In genomic region chr17:35517526-35517925, GRCm38 (mm10) we compare ENCODE assay signal across 8 mouse cellular contexts. TPM values are rescaled to one million over a fixed set of nuclear protein-coding genes. Genes with fewer than 3 reads are reported as not detected.
DNase-seq lines count a peak whose midpoint lies in the region; ATAC-seq and TF ChIP-seq lines count a peak whose summit lies in the region.
"Had no signal": no experiment of that assay in that cellular context is flagged by ENCODE, and none has a peak within 500 bp of the region (broad histone marks: within the 10 kb centered on the region; RNA-seq: fewer than 3 reads in every experiment).

No protein-coding gene starts in this region.

- TF ChIP-seq CTCF in C2C12 (IDR thresholded peaks at IDR 0.05; ENCODE audit: control insufficient read depth, insufficient read depth, insufficient read length): no peak
- no peak for TF ChIP-seq CTCF in small intestine, adult 2 months (IDR thresholded peaks at IDR 0.05; ENCODE audit: extremely low read depth, insufficient read length, insufficient replicate concordance, low read depth, low read length)

- H3ac ChIP-seq in C2C12 (ENCODE audit: control insufficient read depth, insufficient read length, low read depth): peak overlapping the region; percentile 65

- peak overlapping the region; percentile 63 for H3K9ac ChIP-seq in forebrain, embryonic 12.5 days
- peak overlapping the region; percentile 61 for H3K9ac ChIP-seq in limb, embryonic 12.5 days (replicated peaks)

- peak; percentile 56 for DNase-seq in 3134 (ENCODE audit: extremely low read depth, insufficient read length, low spot score)
- DNase-seq in thymus, postnatal 25 days: no peak
- DNase-seq in gastrocnemius, adult 8-10 months (ENCODE audit: low spot score in 2 of 2): no peak

- peak overlapping the region; percentile 76 for H3K4me3 ChIP-seq in C2C12 (ENCODE audit: insufficient read depth, poor library complexity, severe bottlenecking)
- peak overlapping the region; percentile 56 for H3K4me3 ChIP-seq in forebrain, embryonic 12.5 days (replicated peaks)
- H3K4me3 ChIP-seq in limb, embryonic 12.5 days (replicated peaks): peak overlapping the region; percentile 51
- peak overlapping the region; percentile 77 for H3K4me3 ChIP-seq in small intestine, adult 2 months (ENCODE audit: low read depth, low read length)

- peaks cover 35% of the 10 kb centered on the region for H3K4me1 ChIP-seq in forebrain, embryonic 12.5 days
- H3K4me1 ChIP-seq in limb, embryonic 12.5 days (replicated peaks): peaks cover 35% of the 10 kb centered on the region
- peaks cover 7% of the 10 kb centered on the region for H3K4me1 ChIP-seq in small intestine, adult 2 months (ENCODE audit: control insufficient read depth, insufficient read depth, insufficient read length, low read length)

- peaks cover 22% of the 10 kb centered on the region for H3K36me3 ChIP-seq in C2C12 (ENCODE audit: control insufficient read depth, insufficient read depth)
- H3K36me3 ChIP-seq in forebrain, embryonic 12.5 days (replicated peaks): peaks cover 15% of the 10 kb centered on the region
- H3K36me3 ChIP-seq in limb, embryonic 12.5 days: peaks cover 46% of the 10 kb centered on the region
- no peaks in the 10 kb centered on the region; the same call in 1 of the 2 replicates for H3K36me3 ChIP-seq in small intestine, adult 2 months (ENCODE audit: control insufficient read depth, insufficient read depth, low read length)

- 9% methylated on average over 12 of the region's 12 CpGs for WGBS in forebrain, embryonic 12.5 days
- 11% methylated on average over 12 of the region's 12 CpGs for WGBS in limb, embryonic 12.5 days
- 5% methylated on average over 12 of the region's 12 CpGs for WGBS in small intestine, adult 2 months

- H3K27ac ChIP-seq in forebrain, embryonic 12.5 days: no peak overlapping the region
- H3K27ac ChIP-seq in limb, embryonic 12.5 days: peak overlapping the region; percentile 64; the same call in 1 of the 2 replicates
- no peak overlapping the region for H3K27ac ChIP-seq in small intestine, adult 2 months (ENCODE audit: insufficient read depth, low read depth, low read length)

- no peak for ATAC-seq in forebrain, embryonic 12.5 days (ENCODE audit: low FRiP score)
- no peak for ATAC-seq in limb, embryonic 12.5 days (ENCODE audit: insufficient number of reproducible peaks, insufficient read depth, low FRiP score, low TSS enrichment, low read depth)

- peak overlapping the region; percentile 77 for H3K4me2 ChIP-seq in forebrain, embryonic 12.5 days
- H3K4me2 ChIP-seq in limb, embryonic 12.5 days: peak overlapping the region; percentile 69

- H3K79me3 ChIP-seq in C2C12 (ENCODE audit: low read depth): peaks cover 12% of the 10 kb centered on the region

- H3K27me3 ChIP-seq in C2C12 (ENCODE audit: control insufficient read depth, insufficient read depth, insufficient read length): no peaks in the 10 kb centered on the region
- no peaks in the 10 kb centered on the region for H3K27me3 ChIP-seq in forebrain, embryonic 12.5 days
- no peaks in the 10 kb centered on the region for H3K27me3 ChIP-seq in limb, embryonic 12.5 days
- no peaks in the 10 kb centered on the region for H3K27me3 ChIP-seq in small intestine, adult 2 months (ENCODE audit: control insufficient read depth, insufficient read depth, low read length)

- H3K9me3 ChIP-seq in forebrain, embryonic 12.5 days: no peaks in the 10 kb centered on the region
- H3K9me3 ChIP-seq in limb, embryonic 12.5 days: no peaks in the 10 kb centered on the region

- no peak for TF ChIP-seq POLR2A in small intestine, adult 2 months (IDR thresholded peaks at IDR 0.05; ENCODE audit: low read depth, low read length)

- peaks cover 33% of the 10 kb centered on the region for H3K79me2 ChIP-seq in C2C12 (ENCODE audit: control insufficient read depth, insufficient read depth)

TF ChIP-seq in C2C12, 6 proteins besides CTCF, POLR2A, EP300 and RAD21:
- TF ChIP-seq MAX (IDR thresholded peaks at IDR 0.05): no peak
- TF ChIP-seq MYOG (IDR thresholded peaks at IDR 0.05; ENCODE audit: control insufficient read depth, extremely low read depth, insufficient read length): no peak
- no peak for TF ChIP-seq CEBPB (IDR thresholded peaks at IDR 0.05; ENCODE audit: low read depth)
TF ChIP-seq in C2C12: peak in this region for 0.

RNA-seq across cellular contexts. Expression of gene Cchcr1, which starts 0.6 kb away (rescaled TPM):
- polyA plus RNA-seq in C2C12 (2012; fragmentation: generic; extraction: Trizol): 15.9 TPM
- 19.0 and 19.1 TPM in 2 replicates for polyA plus RNA-seq in forebrain, embryonic 12.5 days (2016; fragmentation: Nextera tagmentation; extraction: Ambion mirVana)
- polyA plus RNA-seq in limb, embryonic 12.5 days (2016; fragmentation: Nextera tagmentation; extraction: Ambion mirVana): 26.1 and 26.3 TPM in 2 replicates
- polyA plus RNA-seq in small intestine, adult 2 months (2012; rRNA removed): 3.2 and 3.5 TPM in 2 replicates
- total RNA-seq in gastrocnemius, adult 8-10 months (2022): 1 to 10 TPM in 3 of 4 experiments, under 1 TPM in 1; 0.82 to 1.3 (median 1.1) TPM

RNA-seq across cellular contexts. Expression of gene Tcf19, which starts 0.9 kb away (rescaled TPM):
- 46.7 TPM for polyA plus RNA-seq in C2C12 (2012; fragmentation: generic; extraction: Trizol)
- polyA plus RNA-seq in forebrain, embryonic 12.5 days (2016; fragmentation: Nextera tagmentation; extraction: Ambion mirVana): 53.4 and 59.0 TPM in 2 replicates
- polyA plus RNA-seq in limb, embryonic 12.5 days (2016; fragmentation: Nextera tagmentation; extraction: Ambion mirVana): 60.5 and 62.3 TPM in 2 replicates
- polyA plus RNA-seq in small intestine, adult 2 months (2012; rRNA removed): 7.3 and 8.1 TPM in 2 replicates
- total RNA-seq in gastrocnemius, adult 8-10 months (2022): under 1 TPM; 0.32 to 0.67 (median 0.51) TPM

RNA-seq across cellular contexts. Expression of gene Pou5f1, which starts 11.7 kb away (rescaled TPM):
- polyA plus RNA-seq in C2C12 (2012; fragmentation: generic; extraction: Trizol): not detected
- polyA plus RNA-seq in forebrain, embryonic 12.5 days (2016; fragmentation: Nextera tagmentation; extraction: Ambion mirVana): 0.14 TPM in 1 of 2 replicates, not detected in the other
- 0.56 TPM in 1 of 2 replicates, not detected in the other for polyA plus RNA-seq in limb, embryonic 12.5 days (2016; fragmentation: Nextera tagmentation; extraction: Ambion mirVana)
- polyA plus RNA-seq in small intestine, adult 2 months (2012; rRNA removed): not detected in 2 replicates
- total RNA-seq in gastrocnemius, adult 8-10 months (2022): not detected

RNA-seq across cellular contexts. Expression of gene Psors1c2, which starts 15.5 kb away (rescaled TPM):
- 0.08 TPM for polyA plus RNA-seq in C2C12 (2012; fragmentation: generic; extraction: Trizol)
- polyA plus RNA-seq in forebrain, embryonic 12.5 days (2016; fragmentation: Nextera tagmentation; extraction: Ambion mirVana): 1.1 and 1.5 TPM in 2 replicates
- polyA plus RNA-seq in limb, embryonic 12.5 days (2016; fragmentation: Nextera tagmentation; extraction: Ambion mirVana): 0.96 and 1.3 TPM in 2 replicates
- 0.15 and 0.37 TPM in 2 replicates for polyA plus RNA-seq in small intestine, adult 2 months (2012; rRNA removed)
- not detected for total RNA-seq in gastrocnemius, adult 8-10 months (2022)
- polyA plus RNA-seq: gonadal fat pad, adult 2 months had no signal

RNA-seq across cellular contexts. Expression of gene Cdsn, which starts 34.4 kb away (rescaled TPM):
- polyA plus RNA-seq in C2C12 (2012; fragmentation: generic; extraction: Trizol): 2.0 TPM
- polyA plus RNA-seq in forebrain, embryonic 12.5 days (2016; fragmentation: Nextera tagmentation; extraction: Ambion mirVana): not detected in 2 replicates
- polyA plus RNA-seq in limb, embryonic 12.5 days (2016; fragmentation: Nextera tagmentation; extraction: Ambion mirVana): not detected in 2 replicates
- 0.08 and 0.39 TPM in 2 replicates for polyA plus RNA-seq in small intestine, adult 2 months (2012; rRNA removed)
- 1 to 10 TPM in 1 of 4 experiments, under 1 TPM in 1, not detected in 2; 0.29 to 1.1 TPM for total RNA-seq in gastrocnemius, adult 8-10 months (2022)
